Mouse (Mus musculus) macrophage (primary cell): ENCODE data around the gene Chrne. TPM values are rescaled to one million over a fixed set of nuclear protein-coding genes. Genes with fewer than 3 reads are reported as not detected.

Source experiments
- H3K27ac ChIP-seq: fragments of 350-480 bp; formaldehyde crosslinking; 2 replicates; pipeline ENCODE4 v1.9.0; 2021
- H3K36me3 ChIP-seq: fragments of 350-480 bp; formaldehyde crosslinking; 2 replicates; pipeline ENCODE4 v1.9.0; 2021; ENCODE audit errors: inconsistent target
- H3K4me3 ChIP-seq: fragments of 350-480 bp; formaldehyde crosslinking; 2 replicates; pipeline ENCODE4 v1.9.0; 2021; ENCODE audit errors: inconsistent target
- H3K79me2 ChIP-seq: fragments of 350-480 bp; formaldehyde crosslinking; 2 replicates; pipeline ENCODE4 v1.9.0; 2021; ENCODE audit errors: inconsistent target
- WGBS: methylation state at CpG from one replicate; pipeline ENCODE4 v1.1.7; 2026; ENCODE audit warnings: inconsistent platforms; ENCODE audit not compliant: missing documents; 5-methylcytosine and 5-hydroxymethylcytosine counted together
- polyA plus RNA-seq: library from polyadenylated mRNA; stranded (reverse); fragments of 250-400 nt; gene quantifications from 3 replicates; pipeline ENCODE4 v1.2.4, GENCODE M21; 2018; ENCODE audit warnings: inconsistent platforms

Gene Chrne
- polyA plus RNA-seq, 1 experiment from 2014 or later = not detected

- Histone ChIP-seq H3K79me2 (no peaks in the 10 kb centered on the region), H3K27ac (no peak overlapping the region), H3K4me3 (no peak overlapping the region), H3K36me3 (no peaks in the 10 kb centered on the region)
- WGBS = 96% methylated on average over 3 of the region's 4 CpGs
These were observed 7.9 kb upstream of the Chrne start for GRCm38 (mm10) chr11:70626877-70627276.

GRCm38 (mm10) chr11:70625473-70625872 is 6.5 kb upstream of the Chrne start:
- Histone ChIP-seq H3K27ac (no peak overlapping the region), H3K4me3 (no peak overlapping the region), H3K79me2 (no peaks in the 10 kb centered on the region), H3K36me3 (no peaks in the 10 kb centered on the region)
- WGBS = 55% methylated on average over 3 of the region's 4 CpGs

GRCm38 (mm10) chr11:70623053-70623742 is 4.2 kb upstream of the Chrne start:
- Histone ChIP-seq H3K79me2 (no peaks in the 10 kb centered on the region), H3K4me3 (no peak overlapping the region), H3K27ac (no peak overlapping the region), H3K36me3 (no peaks in the 10 kb centered on the region)
- WGBS = 91% methylated on average over 9 of the region's 10 CpGs

- whole genome bisulfite sequencing = 93% methylated on average over 7 of the region's 7 CpGs
- Histone ChIP-seq H3K79me2 (no peaks in the 10 kb centered on the region), H3K36me3 (no peaks in the 10 kb centered on the region), H3K27ac (no peak overlapping the region), H3K4me3 (no peak overlapping the region)
These were observed 3.2 kb upstream of the Chrne start for GRCm38 (mm10) chr11:70621972-70622814.

- H3K36me3 ChIP-seq = peaks cover 19% of the 10 kb centered on the region; the same call in 1 of the 2 replicates
- H3K4me3 ChIP-seq = peak within 1 kb of the TSS; percentile 38
- H3K27ac ChIP-seq = peak within 1 kb of the TSS; percentile 32
- no peaks in the 10 kb centered on the region for H3K79me2 ChIP-seq
- 20% methylated on average over 21 of the region's 21 CpGs for WGBS
These were observed 3.4 kb downstream of the Chrne start, which contains the start of gene 4930544D05Rik for GRCm38 (mm10) chr11:70615516-70616093. Gene 4930544D05Rik, plus strand, starts transcription at chr11:70615848.

- 3% methylated on average over 16 of the region's 17 CpGs for WGBS
- Histone ChIP-seq H3K4me3 (peak overlapping the region; percentile 38), H3K27ac (peak overlapping the region; percentile 32), H3K36me3 (peaks cover 23% of the 10 kb centered on the region; the same call in 1 of the 2 replicates), H3K79me2 (no peaks in the 10 kb centered on the region)
These were observed 3.9 kb downstream of the Chrne start for GRCm38 (mm10) chr11:70615074-70615473.

- H3K4me3 ChIP-seq = no peak overlapping the region
- H3K36me3 ChIP-seq = peaks cover 45% of the 10 kb centered on the region; the same call in 1 of the 2 replicates
- H3K27ac ChIP-seq = no peak overlapping the region
- no peaks in the 10 kb centered on the region for H3K79me2 ChIP-seq
- WGBS = 94% methylated on average over 7 of the region's 7 CpGs
These were observed 6.5 kb downstream of the Chrne start for GRCm38 (mm10) chr11:70612505-70612904.

GRCm38 (mm10) chr11:70610752-70611151 is 8.3 kb downstream of the Chrne start:
- 94% methylated on average over 4 of the region's 4 CpGs for WGBS
- no peaks in the 10 kb centered on the region for H3K79me2 ChIP-seq
- H3K36me3 ChIP-seq = peaks cover 61% of the 10 kb centered on the region; the same call in 1 of the 2 replicates
- H3K4me3 ChIP-seq = no peak overlapping the region
- H3K27ac ChIP-seq = no peak overlapping the region

- H3K4me3 ChIP-seq = no peak overlapping the region
- no peak overlapping the region for H3K27ac ChIP-seq
- peaks cover 79% of the 10 kb centered on the region; the same call in 1 of the 2 replicates for H3K36me3 ChIP-seq
- H3K79me2 ChIP-seq = no peaks in the 10 kb centered on the region
- 96% methylated on average over 25 of the region's 26 CpGs for WGBS
These were observed 10.5 kb downstream of the Chrne start for GRCm38 (mm10) chr11:70608381-70609066.

GRCm38 (mm10) chr11:70607611-70608010 is 11.4 kb downstream of the Chrne start:
- Histone ChIP-seq H3K79me2 (no peaks in the 10 kb centered on the region), H3K27ac (no peak overlapping the region), H3K4me3 (no peak overlapping the region), H3K36me3 (peaks cover 77% of the 10 kb centered on the region)
- WGBS = 92% methylated on average over 9 of the region's 9 CpGs

GRCm38 (mm10) chr11:70606717-70607116 is 12.3 kb downstream of the Chrne start:
- Histone ChIP-seq H3K36me3 (peaks cover 75% of the 10 kb centered on the region), H3K27ac (no peak overlapping the region), H3K79me2 (no peaks in the 10 kb centered on the region), H3K4me3 (no peak overlapping the region)
- 95% methylated on average over 12 of the region's 12 CpGs for WGBS

GRCm38 (mm10) chr11:70605024-70605566 is 13.9 kb downstream of the Chrne start:
- Histone ChIP-seq H3K36me3 (peaks cover 70% of the 10 kb centered on the region), H3K4me3 (no peak overlapping the region)
- WGBS = 67% methylated on average over 13 of the region's 14 CpGs

GRCm38 (mm10) chr11:70598451-70598953 is 20.5 kb downstream of the Chrne start:
- WGBS = 55% methylated on average over 9 of the region's 9 CpGs
- no peak overlapping the region for H3K27ac ChIP-seq
- H3K36me3 ChIP-seq = peaks cover 20% of the 10 kb centered on the region
- no peak overlapping the region for H3K4me3 ChIP-seq
- peaks cover 17% of the 10 kb centered on the region; the same call in 1 of the 2 replicates for H3K79me2 ChIP-seq

More at GRCm38 (mm10) chr11:70605024-70605566, 13.9 kb downstream of the Chrne start:
- Histone ChIP-seq H3K79me2 (no peaks in the 10 kb centered on the region), H3K27ac (no peak overlapping the region)

- Histone ChIP-seq H3K27ac (peak overlapping the region; percentile 89), H3K4me3 (no peak overlapping the region), H3K36me3 (peaks cover 15% of the 10 kb centered on the region), H3K79me2 (peaks cover 28% of the 10 kb centered on the region; the same call in 1 of the 2 replicates)
- WGBS = 42% methylated on average over 6 of the region's 6 CpGs
These were observed 21.7 kb downstream of the Chrne start for GRCm38 (mm10) chr11:70597301-70597700.
